Comparison of ENCODE assay signal across 26 mouse cellular contexts in genomic region chr2:173228567-173228966, GRCm38 (mm10). TPM values are rescaled to one million over a fixed set of nuclear protein-coding genes. Genes with fewer than 3 reads are reported as not detected.
"Had no signal": no experiment of that assay in that cellular context is flagged by ENCODE, and none has a peak within 500 bp of the region (broad histone marks: within the 10 kb centered on the region; RNA-seq: fewer than 3 reads in every experiment).

No protein-coding gene starts in this region.

- DNase-seq: gastrocnemius, adult 2 months; gastrocnemius, postnatal 10 days; gastrocnemius, postnatal 25 days; heart, adult 2 months; heart, postnatal 14 days; heart, postnatal 4 days; kidney, adult 18-20 months; kidney, adult 8-10 months; kidney, postnatal 10 days; kidney, postnatal 25 days; kidney, postnatal 4 days; left cerebral cortex, postnatal 4 days had no signal

- H3K9me3 ChIP-seq: heart, embryonic 13.5 days; heart, embryonic 15.5 days; hindbrain, embryonic 10.5 days; hindbrain, embryonic 12.5 days; intestine, embryonic 15.5 days; limb, embryonic 13.5 days; limb, embryonic 15.5 days; liver, embryonic 12.5 days had no signal

- H3K27me3 ChIP-seq: heart, embryonic 13.5 days; heart, embryonic 15.5 days; hindbrain, embryonic 12.5 days; intestine, embryonic 15.5 days; limb, embryonic 13.5 days; limb, embryonic 15.5 days; liver, embryonic 12.5 days had no signal

- H3K4me3 ChIP-seq: gastrocnemius, adult 2 months; heart, adult 2 months; heart, embryonic 13.5 days; heart, embryonic 15.5 days; hindbrain, embryonic 10.5 days; hindbrain, embryonic 12.5 days; intestine, embryonic 15.5 days; layer of hippocampus, adult 2 months; left cerebral cortex, adult 2 months; limb, embryonic 13.5 days; limb, embryonic 15.5 days; liver, embryonic 12.5 days had no signal

- H3K36me3 ChIP-seq: liver, embryonic 12.5 days had no signal

RNA-seq across cellular contexts. Expression of gene Zbp1, which starts 9.8 kb away (rescaled TPM):
- total RNA-seq: gastrocnemius, adult 2 months; layer of hippocampus, postnatal 10 days; layer of hippocampus, postnatal 25 days; left cerebral cortex, postnatal 14 days had no signal

RNA-seq across cellular contexts. Expression of gene Pmepa1, which starts 47.8 kb away (rescaled TPM):
- total RNA-seq: granulocyte monocyte progenitor cell, adult 5-6 weeks had no signal
